Mouse (Mus musculus): Measurements from ENCODE around the gene Rps6kb1.
A peak's percentile ranks its signal among the peaks of the same experiment; 100 is the strongest.
"Not testable (repeated sequence)": the region's sequence is repeated elsewhere in the genome, so short reads cannot be mapped to it uniquely, and the experiment has no call there.

Gene Rps6kb1

DNA sequence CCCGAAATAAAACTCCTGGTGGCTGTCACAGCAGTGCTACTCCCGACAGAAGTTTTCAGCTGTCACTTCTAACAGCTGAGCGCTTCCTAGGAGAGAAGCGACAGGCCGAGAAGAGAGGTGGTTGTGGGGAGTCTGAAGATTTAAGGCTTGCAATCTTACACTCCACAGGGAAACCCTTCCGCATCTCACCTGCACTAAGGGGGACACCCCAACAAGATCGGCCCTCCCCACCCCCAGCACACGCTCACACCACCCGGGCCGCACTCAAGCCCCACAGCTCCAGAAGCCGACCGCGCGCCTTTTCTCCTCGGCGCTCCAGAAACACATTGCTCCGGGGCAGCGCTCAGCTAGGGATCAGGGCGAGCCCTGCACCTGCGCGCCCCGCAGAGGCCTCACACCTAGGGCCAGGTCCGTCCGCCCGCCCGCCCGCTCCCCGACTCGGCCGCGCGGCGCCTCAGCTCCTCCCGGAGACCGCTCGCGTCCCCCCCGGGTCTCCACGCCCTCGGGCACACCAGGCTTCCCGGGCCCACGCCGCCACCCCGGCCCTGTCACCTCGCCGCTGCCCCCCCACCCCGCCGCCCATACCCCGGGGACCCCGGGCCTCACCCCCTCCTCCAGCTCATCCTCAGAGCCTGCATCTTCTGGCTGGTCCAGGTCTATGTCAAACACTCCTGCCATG, 506 bp downstream of the Rps6kb1 start:
- DNase-seq (ENCODE audit: extremely low read depth, low read depth): peak; percentile 14

DNA sequence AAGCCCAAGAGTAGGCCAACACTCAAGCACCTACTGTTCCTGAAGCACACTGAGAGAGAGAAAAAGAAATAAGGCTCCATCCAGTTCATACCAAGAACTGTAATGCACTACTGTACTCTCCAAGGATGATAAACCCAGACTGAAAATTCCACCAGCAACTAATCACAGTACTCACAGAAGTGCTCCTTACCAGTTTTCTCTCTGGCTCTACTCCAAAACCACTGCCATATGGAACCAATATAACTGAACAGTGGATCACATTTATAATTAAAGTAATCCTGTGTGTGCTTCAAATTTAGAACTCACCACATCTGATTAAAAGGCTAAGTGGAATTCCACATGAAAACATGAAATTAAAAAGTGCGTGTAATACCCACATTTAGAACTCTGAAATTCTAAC, 1.8 kb downstream of the Rps6kb1 start:
- no peak for DNase-seq (ENCODE audit: extremely low read depth, low read depth)

DNA sequence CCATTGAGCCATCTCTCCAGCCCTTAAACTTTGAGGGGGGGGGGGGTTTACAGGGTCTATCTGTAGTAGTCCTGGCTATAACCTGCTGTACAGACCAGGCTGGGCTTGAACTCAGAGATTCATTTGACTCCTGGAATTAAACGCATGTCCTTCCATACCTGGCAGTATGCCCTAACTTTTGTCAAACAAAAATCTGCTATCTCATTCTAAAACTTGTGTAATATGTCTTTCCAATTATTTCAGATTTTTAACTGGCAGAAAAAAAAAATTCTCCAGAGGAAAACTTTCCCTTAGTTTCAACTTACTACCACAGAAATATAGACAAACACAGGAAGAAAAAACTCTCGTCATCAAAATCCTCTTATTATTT, 4.1 kb downstream of the Rps6kb1 start:
- DNase-seq (ENCODE audit: extremely low read depth, low read depth): no peak

DNA sequence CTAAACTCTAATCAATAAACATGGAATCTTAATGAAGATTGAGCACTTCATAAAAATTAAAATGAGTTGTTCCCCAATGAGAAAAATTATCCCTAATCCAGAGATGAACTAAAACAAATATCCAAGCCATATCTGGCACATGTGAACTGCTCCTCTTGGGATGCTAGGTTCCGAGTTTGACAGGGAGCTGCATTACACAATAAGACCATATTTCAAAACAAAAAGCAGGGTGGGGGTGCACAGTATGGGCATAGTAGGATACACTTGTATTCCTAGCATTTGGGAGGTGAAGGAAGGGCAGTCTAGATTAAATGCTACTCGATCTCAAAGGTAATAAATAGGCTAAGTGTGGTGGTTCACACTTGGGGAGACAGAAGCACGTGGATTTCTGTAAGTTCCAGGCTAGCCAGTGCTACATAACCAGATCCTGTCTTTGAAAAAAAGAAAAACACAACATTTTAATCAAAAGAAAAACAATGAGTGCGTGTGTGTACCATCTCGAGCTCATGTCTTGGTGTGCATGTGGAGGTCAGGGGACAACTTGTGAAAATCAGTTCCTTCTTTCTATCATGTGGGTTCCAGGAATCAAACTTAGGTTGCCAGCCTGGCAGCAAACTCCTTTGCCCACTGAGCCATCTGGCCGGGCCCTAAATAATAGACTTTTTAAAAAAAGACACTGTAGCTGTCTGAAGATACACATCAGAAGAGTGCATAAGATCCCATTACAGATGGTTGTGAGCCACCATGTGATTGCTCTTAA, 4.7 kb downstream of the Rps6kb1 start:
- DNase-seq (ENCODE audit: extremely low read depth, low read depth): no peak

- no peak for DNase-seq (ENCODE audit: extremely low read depth, low read depth)
These were observed 5.8 kb downstream of the Rps6kb1 start for GRCm38 (mm10) chr11:86538786-86539185.

GRCm38 (mm10) chr11:86534201-86534910, 10.2 kb downstream of the Rps6kb1 start:
- no peak for DNase-seq (ENCODE audit: extremely low read depth, low read depth)

GRCm38 (mm10) chr11:86533302-86533701, 11.3 kb downstream of the Rps6kb1 start:
- not testable (repeated sequence) for DNase-seq (ENCODE audit: extremely low read depth, low read depth)

GRCm38 (mm10) chr11:86532834-86533233, 11.8 kb downstream of the Rps6kb1 start:
- DNase-seq (ENCODE audit: extremely low read depth, low read depth): peak; percentile 26

DNA sequence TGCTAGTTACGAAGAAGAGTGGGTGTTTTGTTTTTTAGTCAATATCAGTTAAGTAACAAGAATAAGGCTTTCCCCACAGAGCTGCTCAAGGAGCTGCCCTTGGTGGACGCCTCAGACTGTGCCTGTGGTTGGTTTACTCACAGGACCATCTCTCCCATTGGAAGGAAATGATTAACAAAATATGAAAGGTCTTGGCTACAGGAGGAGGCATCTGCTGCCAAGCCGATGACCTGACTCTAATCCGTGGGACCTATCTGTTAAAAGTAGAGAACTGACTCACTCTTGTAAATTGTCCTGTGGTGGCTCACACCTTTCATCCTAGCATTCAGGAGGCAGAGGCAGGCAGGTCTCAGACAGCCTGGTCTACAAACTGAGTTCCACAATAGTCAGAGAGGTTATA, 17.1 kb downstream of the Rps6kb1 start:
- no peak for DNase-seq (ENCODE audit: extremely low read depth, low read depth)

- DNase-seq (ENCODE audit: extremely low read depth, low read depth): no peak
These were observed 24.9 kb downstream of the Rps6kb1 start for GRCm38 (mm10) chr11:86519751-86520150.

- no peak for DNase-seq (ENCODE audit: extremely low read depth, low read depth)
These were observed 27.4 kb downstream of the Rps6kb1 start for GRCm38 (mm10) chr11:86517229-86517628.

GRCm38 (mm10) chr11:86516620-86517019, 28.0 kb downstream of the Rps6kb1 start:
- no peak for DNase-seq (ENCODE audit: extremely low read depth, low read depth)

GRCm38 (mm10) chr11:86507991-86508390, 36.6 kb downstream of the Rps6kb1 start:
- no peak for DNase-seq (ENCODE audit: extremely low read depth, low read depth)

DNA sequence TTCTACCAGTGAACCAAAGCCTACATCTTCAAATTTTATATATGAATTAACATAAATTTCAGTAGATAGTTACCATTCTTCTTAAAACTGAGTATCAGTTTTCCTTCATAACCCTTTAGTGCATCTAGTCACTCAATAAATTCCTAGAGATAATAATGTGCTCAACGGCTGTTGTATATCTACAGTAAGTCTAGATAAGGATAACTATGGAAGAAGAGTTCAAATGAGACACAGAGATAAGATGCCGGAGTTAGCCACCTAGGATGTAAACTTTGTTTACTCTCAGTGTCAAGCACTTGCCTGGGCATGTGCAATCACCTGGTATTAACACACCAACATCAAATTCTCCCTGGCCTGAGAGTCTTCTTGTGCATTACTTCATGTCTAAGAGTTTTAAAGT, 37.3 kb downstream of the Rps6kb1 start:
- DNase-seq (ENCODE audit: extremely low read depth, low read depth): no peak

GRCm38 (mm10) chr11:86503121-86503520, 41.5 kb downstream of the Rps6kb1 start:
- DNase-seq (ENCODE audit: extremely low read depth, low read depth): no peak

- DNase-seq (ENCODE audit: extremely low read depth, low read depth): no peak
These were observed 43.8 kb downstream of the Rps6kb1 start for GRCm38 (mm10) chr11:86500795-86501194.

GRCm38 (mm10) chr11:86497908-86498307, 46.7 kb downstream of the Rps6kb1 start:
- DNase-seq (ENCODE audit: extremely low read depth, low read depth): no peak

DNA sequence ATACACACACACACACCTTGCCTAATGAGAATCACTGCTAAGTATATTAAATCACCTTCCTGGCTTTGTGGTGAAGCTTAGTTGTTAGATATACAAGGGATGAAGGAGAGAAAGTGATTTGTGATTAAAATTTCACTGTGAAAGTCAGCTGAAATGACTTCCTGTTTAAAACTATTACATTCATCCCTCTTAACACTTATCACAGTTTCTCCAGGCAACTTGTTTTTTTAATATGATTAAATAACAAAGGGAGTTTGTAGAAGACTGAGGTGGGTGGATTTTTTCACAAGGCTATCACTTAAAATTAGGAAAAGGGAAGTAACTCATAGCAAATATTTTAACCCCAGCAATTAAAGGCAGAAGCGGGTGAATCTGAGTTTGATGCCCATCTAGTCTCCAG, 47.2 kb downstream of the Rps6kb1 start:
- DNase-seq (ENCODE audit: extremely low read depth, low read depth): no peak

- no peak for DNase-seq (ENCODE audit: extremely low read depth, low read depth)
These were observed 53.8 kb downstream of the Rps6kb1 start for GRCm38 (mm10) chr11:86490782-86491181.

GRCm38 (mm10) chr11:86484910-86485510, 59.6 kb downstream of the Rps6kb1 start:
- peak; percentile 29 for DNase-seq (ENCODE audit: extremely low read depth, low read depth)

GRCm38 (mm10) chr11:86484101-86484868, 60.3 kb downstream of the Rps6kb1 start, which contains the start of gene Rnft1:
Rnft1 (plus strand) TSS chr11:86484657.
- peak; percentile 85 for DNase-seq (ENCODE audit: extremely low read depth, low read depth)
